Mouse (Mus musculus): ENCODE data around the gene Olfr281.

DNA sequence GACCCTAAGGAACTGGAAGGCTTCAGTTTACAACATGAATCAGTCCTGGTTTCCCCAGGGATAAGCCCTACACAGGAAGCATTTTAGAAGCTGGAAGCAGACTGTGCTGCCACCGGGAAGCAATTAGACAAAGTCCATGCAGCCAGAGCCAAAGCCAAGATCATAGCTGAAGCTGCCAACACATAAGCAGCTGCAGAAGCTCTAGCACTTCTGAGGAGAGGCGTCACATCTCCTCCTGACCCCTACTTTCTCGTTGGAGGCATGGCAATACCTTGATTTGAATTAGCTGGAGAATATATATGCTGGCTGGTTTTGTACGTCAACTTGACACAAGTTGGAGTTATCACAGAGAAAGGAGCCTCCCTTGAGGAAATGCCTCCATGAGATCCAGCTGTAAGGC is 31.5 kb upstream of the Olfr281 start:
- TF ChIP-seq POLR2A (IDR thresholded peaks at IDR 0.05; ENCODE audit: low read depth, low read length) (no peak), CTCF (IDR thresholded peaks at IDR 0.05; ENCODE audit: extremely low read depth, insufficient read depth, insufficient read length, insufficient replicate concordance) (no peak)
